Mouse (Mus musculus) lung, postnatal 0 days (tissue): ENCODE results near the gene Cemip.

Experiments
- CTCF ChIP-seq: IDR thresholded peaks from 2 replicates; pipeline ENCODE4 v1.5.1; 2016; ENCODE audit warnings: antibody characterized with exemption, mild to moderate bottlenecking
- EP300 ChIP-seq: IDR thresholded peaks from 2 replicates; pipeline ENCODE4 v1.6.1; 2016; ENCODE audit warnings: antibody characterized with exemption, mild to moderate bottlenecking, control low read depth

- TF ChIP-seq EP300 (no peak), CTCF (no peak)
These were observed 146.2 kb downstream of the Cemip start for GRCm38 (mm10) chr7:83940136-83940535.
